Mouse (Mus musculus) myocyte (in vitro differentiated cells): ENCODE measurements around the gene Osbpl3.

Experiments
- CEBPB ChIP-seq: IDR thresholded peaks from 2 replicates; pipeline ENCODE4 v1.6.1; 2011; ENCODE audit warnings: mild to moderate bottlenecking, moderate library complexity; ENCODE audit not compliant: poor library complexity, insufficient read depth, severe bottlenecking
- E2F4 ChIP-seq: IDR thresholded peaks from one replicate; pipeline ENCODE4 v1.6.1; 2011; ENCODE audit warnings: mild to moderate bottlenecking, control low read depth, moderate library complexity; ENCODE audit not compliant: insufficient read depth
- MAX ChIP-seq: IDR thresholded peaks from one replicate; pipeline ENCODE4 v1.6.1; 2011; ENCODE audit warnings: low read depth, mild to moderate bottlenecking, control low read depth
- MYOD1 ChIP-seq, 3 experiments: IDR thresholded peaks; one replicate each; pipeline ENCODE4 v1.6.1; 2011; ENCODE audit warnings: control low read depth in 2 of 3, low read depth in 2 of 3, mild to moderate bottlenecking in 2 of 3, moderate library complexity in 1 of 3; ENCODE audit not compliant: insufficient read length in 2 of 3, control insufficient read depth in 1 of 3
- MYOG ChIP-seq, 3 experiments: IDR thresholded peaks; one replicate each; pipeline ENCODE4 v1.6.1; 2011; ENCODE audit warnings: control low read depth in 2 of 3, low read depth in 2 of 3, mild to moderate bottlenecking in 2 of 3; ENCODE audit not compliant: insufficient read length in 2 of 3, control insufficient read depth in 1 of 3, insufficient read depth in 1 of 3
- POLR2A ChIP-seq: IDR thresholded peaks from one replicate; pipeline ENCODE4 v1.6.1; 2011; ENCODE audit warnings: low read depth, mild to moderate bottlenecking, control low read depth, moderate library complexity; ENCODE audit not compliant: insufficient read length
- POLR2AphosphoS2 ChIP-seq: IDR thresholded peaks from one replicate; pipeline ENCODE4 v1.6.1; 2011; ENCODE audit warnings: low read depth, control low read depth; ENCODE audit not compliant: insufficient read length
- REST ChIP-seq: IDR thresholded peaks from one replicate; pipeline ENCODE4 v1.6.1; 2011; ENCODE audit warnings: mild to moderate bottlenecking, control low read depth, moderate library complexity; ENCODE audit not compliant: insufficient read depth, insufficient read length
- TCF12 ChIP-seq: IDR thresholded peaks from one replicate; pipeline ENCODE4 v1.6.1; 2011; ENCODE audit warnings: mild to moderate bottlenecking, control low read depth; ENCODE audit not compliant: poor library complexity, insufficient read depth, severe bottlenecking
- TCF3 ChIP-seq: IDR thresholded peaks from one replicate; pipeline ENCODE4 v1.6.1; 2011; ENCODE audit warnings: low read depth, control low read depth; ENCODE audit not compliant: insufficient read length
- USF1 ChIP-seq: IDR thresholded peaks from one replicate; pipeline ENCODE4 v1.6.1; 2011; ENCODE audit warnings: low read depth, mild to moderate bottlenecking, control low read depth, moderate library complexity

- TF ChIP-seq CEBPB (no peak), TCF3 (no peak), POLR2A (no peak), POLR2AphosphoS2 (no peak), MYOD1 (IDR thresholded peaks at IDR 0.05; ENCODE audit: control insufficient read depth in 1 of 3, insufficient read length in 2 of 3, low read depth in 2 of 3) (no peak), MAX (no peak), USF1 (no peak), E2F4 (no peak), TCF12 (no peak), REST (no peak), MYOG (IDR thresholded peaks at IDR 0.05; ENCODE audit: control insufficient read depth in 1 of 3, insufficient read depth in 1 of 3, insufficient read length in 2 of 3, low read depth in 2 of 3) (no peak)
Measured at GRCm38 (mm10) chr6:50429299-50429698, 26.7 kb downstream of the Osbpl3 start.
